Mouse (Mus musculus) heart, adult 18-20 months (tissue): ENCODE results near the gene Calcoco2. TPM values are rescaled to one million over a fixed set of nuclear protein-coding genes. Genes with fewer than 3 reads are reported as not detected.
"Not testable (repeated sequence)": the region's sequence is repeated elsewhere in the genome, so short reads cannot be mapped to it uniquely, and the experiment has no call there.

Experiments
- DNase-seq, 2 experiments: peaks; one replicate each; pipeline ENCODE4 v3.0.0; 2021 to 2022; ENCODE audit warnings: mixed read lengths in 1 of 2
- long read RNA-seq, 2 experiments: library from polyadenylated mRNA; stranded (forward); transcript quantifications; one replicate each; pipeline ENCODE4 v2.0.0; 2021
- total RNA-seq, 2 experiments: library from RNA; stranded (reverse); gene quantifications; 2 replicates each; pipeline ENCODE4 v1.2.3; 2021

Calcoco2 gene
- not detected for total RNA-seq
- long read RNA-seq, experiment 1: 0 reads
- long read RNA-seq, experiment 2: 0 reads

DNA sequence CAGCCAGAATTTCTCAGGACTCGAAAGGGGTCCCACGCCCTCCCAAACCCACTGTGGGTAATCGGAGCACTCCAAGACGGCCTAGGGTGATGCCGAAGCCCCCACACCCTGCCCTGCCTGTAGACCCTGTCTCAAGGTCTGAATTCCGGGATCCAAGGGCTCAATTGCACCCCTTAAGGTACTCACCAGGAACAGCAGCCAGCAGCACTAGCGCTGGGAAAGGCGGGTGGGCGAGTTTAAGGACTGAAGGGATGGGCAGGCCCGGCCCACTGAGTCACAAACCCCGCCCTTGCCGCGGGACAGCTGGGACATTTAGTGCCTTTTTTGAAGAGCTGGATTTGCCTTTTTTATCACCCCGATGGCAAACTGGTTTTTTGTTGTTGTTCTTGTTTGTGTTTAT, at the start of gene Calcoco2:
TSS of gene Calcoco2 (minus strand) at position 214 of the 400 bp plus-strand sequence.
- DNase-seq: no peak

GRCm38 (mm10) chr11:96147471-96147870, 35.7 kb upstream of the Calcoco2 start:
- no peak for DNase-seq

DNA sequence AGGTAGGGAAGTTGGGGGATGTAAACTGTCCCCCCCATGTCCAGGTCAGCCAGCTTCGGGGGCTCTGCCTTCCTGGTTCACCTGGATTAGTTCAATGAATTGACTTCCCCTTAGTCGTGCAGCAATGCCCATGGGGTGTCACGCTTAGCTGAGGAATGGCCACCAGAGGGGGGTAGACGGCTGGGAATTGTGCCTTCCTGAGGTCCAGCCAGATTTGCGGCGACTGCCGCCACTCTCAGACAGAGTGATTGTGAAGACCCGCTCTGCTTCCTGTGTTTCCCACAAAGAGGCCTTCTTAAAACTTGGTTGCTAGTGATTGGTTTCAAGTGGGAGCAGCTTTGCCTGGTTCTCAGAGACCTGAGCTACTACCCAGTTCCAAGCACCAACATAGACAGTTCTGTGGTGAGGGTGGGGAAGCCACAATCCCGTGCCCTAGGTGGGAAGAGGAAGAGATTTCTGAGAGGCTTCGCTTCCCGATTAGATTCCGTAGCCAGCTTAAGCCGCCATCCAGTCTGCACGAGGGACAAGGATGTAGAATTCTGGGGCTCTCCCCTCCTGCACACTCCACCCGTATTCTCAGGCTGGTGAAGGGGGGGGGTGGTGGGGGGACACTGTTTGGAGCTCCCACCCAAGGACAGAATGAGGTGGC, 34.0 kb upstream of the Calcoco2 start:
- DNase-seq: peak; percentile 55 to 79

DNA sequence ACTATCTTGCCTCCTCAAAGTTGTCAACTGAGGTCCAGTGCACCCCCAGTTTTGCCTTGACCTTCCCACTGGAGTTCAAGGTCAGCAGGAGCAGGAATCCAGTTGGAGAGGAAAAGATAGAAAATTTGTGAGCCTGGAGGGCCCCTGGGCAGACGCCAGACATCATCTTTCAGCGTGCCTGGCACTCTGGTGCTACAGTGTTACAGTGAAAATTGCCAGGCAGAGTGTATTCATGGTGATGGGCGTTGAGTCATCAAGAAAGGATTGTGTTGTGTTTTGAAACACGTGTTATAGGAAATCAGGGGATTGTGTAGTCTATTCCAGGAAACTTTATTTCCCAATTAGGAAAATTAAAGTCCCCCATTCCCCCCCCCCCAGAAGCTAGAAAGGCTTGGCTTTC, 32.0 kb upstream of the Calcoco2 start:
- no peak for DNase-seq

DNA sequence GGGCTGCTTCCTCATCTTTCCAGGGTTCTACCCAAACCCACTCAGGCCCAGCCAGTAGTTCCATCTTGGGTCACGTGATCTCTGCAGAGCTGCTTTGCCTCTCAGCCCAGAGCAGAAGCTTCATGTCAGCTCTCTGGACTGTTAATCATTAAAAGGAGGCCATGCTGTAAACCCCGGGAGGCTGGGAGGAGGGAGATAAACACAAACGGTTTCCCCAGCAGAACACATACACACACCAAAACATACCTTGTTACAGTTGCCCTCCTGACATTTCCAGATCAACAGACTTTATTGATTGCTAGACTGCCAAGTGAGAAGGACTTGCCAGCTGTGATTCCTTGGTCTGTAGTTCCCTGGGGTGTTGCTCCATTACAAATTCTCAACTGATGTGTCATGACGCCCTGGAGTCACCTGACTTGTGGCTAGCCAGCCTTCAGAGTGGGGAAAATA, 29.0 kb upstream of the Calcoco2 start:
- DNase-seq: peak in 1 of 2 experiments; percentile 9

DNA sequence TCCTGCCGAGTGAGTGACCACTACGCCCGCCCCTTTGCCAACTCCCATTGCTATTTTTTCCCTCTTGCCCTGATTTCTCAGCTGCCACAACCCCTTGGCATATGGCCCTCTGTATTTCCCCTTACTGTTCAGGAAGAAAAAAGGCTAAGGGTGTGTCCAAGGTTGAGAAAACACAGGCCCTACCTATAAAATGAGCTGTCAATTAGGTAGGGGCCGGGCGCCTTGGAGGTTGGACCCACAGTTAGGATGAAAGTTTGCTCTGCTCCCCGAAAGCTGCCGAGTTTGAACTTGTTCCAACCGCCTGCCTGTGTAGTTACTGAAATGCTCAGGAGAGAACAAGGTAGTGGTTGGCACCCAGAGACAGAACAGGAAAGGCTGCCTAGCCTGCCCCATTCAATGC, 24.1 kb upstream of the Calcoco2 start:
- DNase-seq: no peak

DNA sequence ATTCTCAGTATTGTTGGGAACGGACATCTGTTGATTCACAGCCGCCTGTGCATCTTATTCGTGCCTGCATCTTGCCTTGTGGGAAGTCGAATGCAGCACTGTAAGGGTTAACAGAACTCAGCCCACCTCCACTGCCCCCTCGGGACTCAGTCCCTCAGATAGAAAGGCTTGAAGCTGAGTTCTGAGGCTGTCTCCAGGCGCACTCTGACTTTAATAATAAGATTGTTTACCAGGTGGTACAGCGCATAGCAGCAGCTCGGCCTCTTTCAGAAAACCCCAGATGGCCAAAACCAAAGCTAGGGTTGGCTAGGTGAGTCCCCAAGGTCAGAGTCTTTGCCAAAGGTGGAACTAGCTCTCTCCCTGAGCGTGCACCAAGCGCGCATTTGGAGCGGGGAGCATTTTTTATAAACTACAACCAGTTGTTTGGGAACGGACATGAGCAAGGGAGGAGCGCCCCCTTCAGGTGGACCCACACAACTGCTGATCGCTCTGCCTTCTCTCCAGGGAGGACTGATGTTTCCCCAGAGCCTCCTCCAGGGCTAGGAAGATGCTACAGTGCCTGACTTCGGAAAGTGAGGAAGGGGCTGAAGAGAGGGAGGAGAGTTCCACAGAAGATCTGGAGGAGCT, 21.6 kb upstream of the Calcoco2 start, which contains the start of gene Ttll6:
TSS of gene Ttll6 (plus strand) at position 548 of the 627 bp plus-strand sequence.
- peak; percentile 20 to 56 for DNase-seq

GRCm38 (mm10) chr11:96130606-96131005, 18.8 kb upstream of the Calcoco2 start:
- no peak for DNase-seq

DNA sequence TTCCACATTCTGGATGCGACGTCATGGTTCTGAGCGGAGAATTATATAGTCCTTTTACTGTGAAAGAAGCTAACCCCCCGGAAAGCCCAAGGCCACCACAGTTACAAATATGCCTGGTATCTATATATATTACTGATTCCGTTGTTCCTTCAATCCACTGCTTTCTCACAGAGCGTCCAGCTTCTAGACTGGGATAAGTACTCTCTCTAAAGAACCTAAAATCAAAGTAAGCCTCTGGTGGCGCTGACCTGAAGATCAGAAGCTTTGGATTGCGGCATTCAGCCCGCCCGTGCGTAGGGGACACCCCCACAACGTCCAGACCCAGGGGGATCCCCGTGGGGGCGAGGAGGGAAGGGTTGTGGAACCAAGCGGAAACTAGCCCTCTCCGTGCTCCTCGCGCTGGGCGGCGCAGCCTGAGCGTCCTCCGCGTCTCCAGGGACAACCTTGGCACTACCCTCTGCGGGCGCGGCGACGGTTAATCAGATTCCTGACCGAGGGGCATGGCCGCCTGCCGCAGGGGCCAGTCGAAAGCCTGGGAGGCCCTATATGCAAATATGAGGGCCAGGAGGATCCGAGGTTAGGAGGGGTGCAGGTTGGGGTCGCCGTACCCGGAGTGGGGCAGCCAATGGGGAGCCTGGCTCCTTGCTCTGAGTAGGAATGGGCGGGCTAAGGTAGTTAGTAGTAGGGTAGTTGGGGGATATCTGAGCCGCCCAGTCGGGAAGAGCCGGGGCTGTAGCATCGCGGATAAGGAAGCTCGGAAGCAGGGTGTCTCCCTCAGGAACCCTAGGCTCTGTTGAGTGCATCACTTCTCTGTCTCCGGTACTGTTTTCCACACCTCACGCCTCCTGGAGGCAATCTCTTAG, 12.5 kb upstream of the Calcoco2 start:
- DNase-seq: peak; percentile 3 to 9

- not testable (repeated sequence) for DNase-seq
These were observed 11.0 kb upstream of the Calcoco2 start for GRCm38 (mm10) chr11:96122806-96123205.

DNA sequence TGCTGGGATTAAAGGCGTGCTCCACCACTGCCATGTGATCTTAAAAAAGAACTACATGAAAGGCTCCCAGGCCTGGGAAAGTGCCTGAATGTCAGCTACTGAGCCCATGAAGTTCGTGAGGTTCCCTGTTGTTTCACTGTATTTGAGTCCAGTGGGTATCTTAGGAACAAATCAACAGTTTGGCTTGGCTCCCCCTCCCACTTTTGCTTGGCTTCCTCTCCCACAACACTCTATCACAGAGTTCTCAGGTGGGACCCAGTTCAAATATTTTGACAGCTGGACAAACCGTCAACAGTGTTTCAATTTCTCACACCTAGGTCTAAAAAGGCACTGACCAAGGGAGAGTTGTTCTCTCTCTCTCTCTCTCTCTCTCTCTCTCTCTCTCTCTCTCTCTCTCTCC, 7.6 kb upstream of the Calcoco2 start:
- DNase-seq: no peak

DNA sequence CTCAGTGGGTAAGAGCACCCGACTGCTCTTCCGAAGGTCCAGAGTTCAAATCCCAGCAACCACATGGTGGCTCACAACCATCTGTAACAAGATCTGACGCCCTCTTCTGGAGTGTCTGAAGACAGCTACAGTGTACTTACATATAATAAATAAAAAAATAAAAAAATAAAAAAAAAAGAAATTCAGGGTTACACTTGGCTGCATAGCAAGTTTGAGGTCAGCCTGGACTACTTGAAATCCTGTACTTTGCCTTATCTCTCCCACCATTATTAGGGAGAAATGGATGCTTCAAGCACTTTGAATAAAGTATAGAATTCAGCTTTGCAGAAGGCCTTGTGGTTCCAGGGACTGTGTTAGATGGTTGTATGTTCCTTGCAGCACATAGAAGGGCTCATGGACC, 5.2 kb upstream of the Calcoco2 start:
- DNase-seq: not testable (repeated sequence)

DNA sequence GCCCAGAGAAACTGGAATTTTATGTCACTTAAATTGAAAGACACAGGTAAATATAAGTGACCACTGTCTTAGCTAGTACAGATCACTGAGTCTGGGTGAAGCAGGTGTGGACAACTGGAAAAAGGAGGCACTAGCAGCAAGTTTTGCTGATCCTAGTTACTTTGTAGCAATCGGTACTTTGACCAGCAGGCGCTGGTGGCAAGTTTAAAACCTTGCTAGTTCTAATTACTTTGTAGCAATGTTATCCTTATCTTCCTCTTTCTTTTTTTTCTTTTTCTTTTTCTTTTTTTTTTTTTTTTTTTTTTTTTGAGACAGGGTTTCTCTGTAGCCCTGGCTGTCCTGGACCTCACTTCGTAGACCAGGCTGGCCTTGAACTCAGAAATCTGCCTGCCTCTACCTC, 4.4 kb upstream of the Calcoco2 start:
- no peak for DNase-seq

DNA sequence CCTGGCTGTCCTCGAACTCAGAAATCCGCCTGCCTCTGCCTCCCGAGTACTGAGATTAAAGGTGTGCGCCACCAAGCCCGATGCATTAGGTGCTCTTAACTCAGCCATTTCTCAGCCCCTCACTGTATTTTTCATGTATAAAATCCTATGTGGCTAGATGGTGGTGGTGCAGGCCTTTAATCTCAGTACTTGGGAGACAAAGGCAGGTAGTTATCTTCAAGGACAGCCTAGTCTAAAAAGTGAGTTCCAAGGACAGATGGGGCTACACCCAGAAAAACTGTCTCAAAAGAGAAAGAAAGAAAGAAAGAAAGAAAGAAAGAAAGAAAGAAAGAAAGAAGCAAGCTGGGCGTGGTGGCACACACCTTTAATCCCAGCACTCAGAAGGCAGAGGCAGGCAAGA, 3.7 kb upstream of the Calcoco2 start:
- DNase-seq: no peak

DNA sequence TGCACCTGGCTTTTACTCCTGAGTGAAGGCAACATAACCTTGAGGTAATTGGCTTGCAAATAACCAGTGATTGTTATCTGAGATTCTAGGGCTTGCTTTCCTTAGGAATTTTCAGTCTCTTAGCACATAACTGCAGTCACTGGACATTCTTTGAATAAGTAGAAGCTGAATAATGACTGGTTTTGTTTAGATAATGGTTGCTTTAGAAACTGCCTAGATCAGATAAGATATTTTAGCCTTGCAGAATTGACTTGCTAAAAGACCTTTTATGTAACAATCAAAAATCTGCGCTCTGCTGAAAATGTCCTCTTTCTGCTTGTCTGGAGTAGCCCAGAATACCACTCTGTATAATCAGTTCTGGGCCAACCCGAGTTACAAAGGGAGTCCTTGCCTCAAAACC, 2.3 kb upstream of the Calcoco2 start:
- DNase-seq: no peak

DNA sequence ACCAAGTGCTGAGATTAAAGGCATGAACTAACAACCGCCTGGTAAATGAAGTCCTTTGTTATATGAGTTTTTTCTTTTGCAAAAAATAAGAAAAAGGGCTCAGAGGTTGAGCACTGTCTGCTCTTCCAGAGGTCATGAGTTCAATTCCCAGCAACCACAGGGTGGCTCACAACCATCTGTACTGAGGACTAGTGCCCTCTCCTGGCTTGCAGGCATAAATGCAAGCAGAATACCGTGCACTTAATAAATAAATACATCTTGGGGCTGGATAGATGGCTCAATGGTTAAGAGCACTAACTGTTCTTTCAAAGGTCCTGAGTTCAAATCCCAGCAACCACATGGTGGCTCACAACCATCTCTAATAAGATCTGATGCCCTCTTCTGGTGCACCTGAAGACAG, 814 bp downstream of the Calcoco2 start:
- DNase-seq: not testable (repeated sequence)

GRCm38 (mm10) chr11:96108376-96108775, 3.4 kb downstream of the Calcoco2 start:
- no peak for DNase-seq

DNA sequence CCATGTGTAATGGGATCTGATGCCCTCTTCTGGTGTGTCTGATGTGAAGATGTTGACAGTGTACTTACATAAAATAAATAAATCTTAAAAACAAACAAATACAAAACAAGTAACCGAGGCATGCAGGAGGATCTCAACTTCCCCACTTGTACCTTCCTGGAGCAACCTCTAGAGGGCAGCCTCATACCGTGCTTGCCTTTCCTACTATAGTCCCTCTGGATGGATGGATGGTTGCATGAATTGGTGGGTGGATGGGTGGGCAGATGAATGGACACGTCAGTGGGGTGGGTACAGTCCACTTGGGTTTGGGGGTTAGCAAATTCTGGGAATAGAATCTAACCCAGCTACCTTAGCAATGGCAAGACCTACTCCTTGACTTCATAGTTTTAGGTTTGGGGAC, 18.4 kb downstream of the Calcoco2 start:
- peak; percentile 35 to 65 for DNase-seq

DNA sequence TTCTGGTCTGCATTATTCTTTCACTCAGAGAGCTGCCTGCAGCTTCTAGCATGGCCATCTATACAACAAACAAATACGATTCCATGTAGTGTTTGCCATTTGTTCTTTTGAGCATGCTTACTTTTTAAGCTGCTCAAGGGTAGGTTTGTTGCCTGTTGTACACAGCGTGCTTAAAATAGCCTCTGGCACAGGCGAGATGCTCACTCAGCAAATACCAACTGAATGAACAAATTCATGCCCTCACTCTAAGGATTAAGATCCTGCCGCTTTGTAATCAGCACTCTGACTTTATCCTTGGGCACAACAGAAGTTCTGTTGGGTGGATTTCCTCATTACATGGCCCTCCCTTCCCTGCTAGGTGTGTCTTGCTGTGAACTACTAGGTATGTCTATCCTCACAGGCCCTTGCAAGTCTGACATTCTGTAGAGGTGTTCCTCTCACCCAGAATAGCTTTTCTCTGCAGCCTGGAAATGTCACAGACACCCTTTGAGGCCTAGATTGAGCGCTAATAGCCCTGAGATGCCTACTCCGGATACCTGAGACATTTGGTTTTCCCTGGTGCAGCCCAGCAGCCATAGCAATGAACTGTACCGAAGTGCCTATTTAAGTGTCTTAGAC, 19.0 kb downstream of the Calcoco2 start:
- peak; percentile 41 to 62 for DNase-seq

DNA sequence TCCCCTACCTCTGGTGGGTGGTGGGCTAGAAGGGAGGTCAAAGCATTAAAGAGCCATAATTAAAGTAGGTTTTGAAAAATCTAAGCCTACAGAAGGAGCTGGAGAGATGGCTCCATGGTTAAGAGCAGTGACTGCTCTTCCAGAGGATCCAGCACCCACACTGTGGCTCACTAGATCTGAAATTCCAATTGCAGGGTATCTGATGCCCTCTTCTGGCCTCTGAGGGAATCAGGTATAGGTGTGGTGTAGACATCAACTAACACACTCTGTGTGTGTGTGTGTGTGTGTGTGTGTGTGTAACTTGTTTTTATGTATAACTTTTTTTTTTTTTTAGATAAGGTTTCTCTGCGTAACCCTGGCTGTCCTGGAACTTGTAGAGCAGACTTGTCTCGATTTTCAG, 20.7 kb downstream of the Calcoco2 start:
- DNase-seq: no peak

DNA sequence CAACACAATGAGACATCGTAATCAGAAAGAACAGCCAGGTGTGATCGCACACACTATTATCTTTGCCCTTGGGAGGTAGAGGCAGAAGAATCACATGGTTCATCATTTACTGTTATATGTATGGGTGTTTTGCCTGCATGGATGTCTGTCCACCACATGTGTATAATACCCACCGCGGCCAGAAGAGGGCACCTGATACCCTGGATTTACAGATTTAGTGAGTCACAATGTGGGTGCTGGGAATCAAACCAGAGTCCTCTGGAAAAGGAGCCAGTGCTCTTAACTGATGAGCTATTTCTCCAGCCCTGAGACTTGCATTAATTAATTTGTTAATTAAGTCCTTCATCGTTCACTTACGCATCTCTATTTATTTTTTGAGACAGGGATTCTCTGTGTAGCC, 23.8 kb downstream of the Calcoco2 start:
- DNase-seq: no peak

- peak; percentile 44 to 49 for DNase-seq
These were observed 29.1 kb downstream of the Calcoco2 start for GRCm38 (mm10) chr11:96082682-96083081.
